Mouse (Mus musculus): ENCODE data around the gene Olfr311.
"Not testable (repeated sequence)": the region's sequence is repeated elsewhere in the genome, so short reads cannot be mapped to it uniquely, and the experiment has no call there.

- not testable (repeated sequence) for TF ChIP-seq CTCF (IDR thresholded peaks at IDR 0.05; ENCODE audit: borderline replicate concordance, insufficient read depth, low read depth, low read length); POLR2A (IDR thresholded peaks at IDR 0.05; ENCODE audit: borderline replicate concordance, insufficient read depth, low read length)
Observed at GRCm38 (mm10) chr11:58828937-58829336, 10.1 kb upstream of the Olfr311 start, which contains the start of gene Olfr312.

Data from cerebellum, adult 2 months (tissue).